Mouse (Mus musculus): ENCODE data around the gene Mylk4. TPM values are rescaled to one million over a fixed set of nuclear protein-coding genes. Genes with fewer than 3 reads are reported as not detected.

Gene Mylk4
- polyA plus RNA-seq, 1 experiment from 2014 or later: 22.8 TPM

- Histone ChIP-seq H3K4me3 (ENCODE audit: low read depth, low read length) (no peak overlapping the region), H3K9ac (ENCODE audit: low read depth, low read length) (no peak overlapping the region), H3K4me1 (ENCODE audit: control insufficient read depth, insufficient read depth, low read length) (no peaks in the 10 kb centered on the region), H3K27me3 (replicated peaks; ENCODE audit: control insufficient read depth, insufficient read depth, low read length) (no peaks in the 10 kb centered on the region), H3K36me3 (ENCODE audit: control insufficient read depth, insufficient read depth, low read length) (no peaks in the 10 kb centered on the region), H3K27ac (replicated peaks; ENCODE audit: low read depth, low read length) (no peak overlapping the region; the same call in 1 of the 2 replicates), H3K9me3 (ENCODE audit: control insufficient read depth, low read length) (no peaks in the 10 kb centered on the region), H3K4me2 (ENCODE audit: low read depth, low read length) (no peak overlapping the region)
- 69% methylated on average over 2 of the region's 2 CpGs for WGBS
- peak; percentile 28 for DNase-seq (ENCODE audit: low spot score)
- no peak for ATAC-seq (ENCODE audit: low read depth)
Measured at GRCm38 (mm10) chr13:32760795-32761194, 23.0 kb downstream of the Mylk4 start.

- ATAC-seq (ENCODE audit: low read depth): no peak
- Histone ChIP-seq H3K4me3 (ENCODE audit: low read depth, low read length) (no peak overlapping the region), H3K4me1 (ENCODE audit: control insufficient read depth, insufficient read depth, low read length) (no peaks in the 10 kb centered on the region), H3K9me3 (ENCODE audit: control insufficient read depth, low read length) (no peaks in the 10 kb centered on the region), H3K27ac (replicated peaks; ENCODE audit: low read depth, low read length) (no peak overlapping the region), H3K36me3 (ENCODE audit: control insufficient read depth, insufficient read depth, low read length) (no peaks in the 10 kb centered on the region), H3K9ac (ENCODE audit: low read depth, low read length) (no peak overlapping the region), H3K4me2 (ENCODE audit: low read depth, low read length) (no peak overlapping the region), H3K27me3 (replicated peaks; ENCODE audit: control insufficient read depth, insufficient read depth, low read length) (no peaks in the 10 kb centered on the region)
- WGBS: 24% methylated on average over 4 of the region's 4 CpGs
- peak; percentile 38 for DNase-seq (ENCODE audit: low spot score)
Measured at GRCm38 (mm10) chr13:32759036-32759435, 24.7 kb downstream of the Mylk4 start.

GRCm38 (mm10) chr13:32752066-32752657 lies 31.6 kb downstream of the Mylk4 start:
- no peak overlapping the region for H3K27ac ChIP-seq (replicated peaks; ENCODE audit: low read depth, low read length)
- WGBS: 21% methylated on average over 4 of the region's 4 CpGs
- no peak for ATAC-seq (ENCODE audit: low read depth)
- H3K27me3 ChIP-seq (replicated peaks; ENCODE audit: control insufficient read depth, insufficient read depth, low read length): no peaks in the 10 kb centered on the region
- H3K4me3 ChIP-seq (ENCODE audit: low read depth, low read length): no peak overlapping the region
- no peak overlapping the region for H3K4me2 ChIP-seq (ENCODE audit: low read depth, low read length)
- no peaks in the 10 kb centered on the region for H3K9me3 ChIP-seq (ENCODE audit: control insufficient read depth, low read length)
- H3K9ac ChIP-seq (ENCODE audit: low read depth, low read length): no peak overlapping the region
- no peaks in the 10 kb centered on the region for H3K36me3 ChIP-seq (ENCODE audit: control insufficient read depth, insufficient read depth, low read length)
- DNase-seq (ENCODE audit: low spot score): peak; percentile 54
- no peaks in the 10 kb centered on the region for H3K4me1 ChIP-seq (ENCODE audit: control insufficient read depth, insufficient read depth, low read length)

- Histone ChIP-seq H3K4me3 (ENCODE audit: low read depth, low read length) (no peak overlapping the region), H3K36me3 (ENCODE audit: control insufficient read depth, insufficient read depth, low read length) (no peaks in the 10 kb centered on the region), H3K27me3 (replicated peaks; ENCODE audit: control insufficient read depth, insufficient read depth, low read length) (no peaks in the 10 kb centered on the region), H3K4me2 (ENCODE audit: low read depth, low read length) (no peak overlapping the region), H3K9ac (ENCODE audit: low read depth, low read length) (no peak overlapping the region), H3K9me3 (ENCODE audit: control insufficient read depth, low read length) (no peaks in the 10 kb centered on the region), H3K27ac (replicated peaks; ENCODE audit: low read depth, low read length) (no peak overlapping the region), H3K4me1 (ENCODE audit: control insufficient read depth, insufficient read depth, low read length) (no peaks in the 10 kb centered on the region)
- DNase-seq (ENCODE audit: low spot score) (no peak), ATAC-seq (ENCODE audit: low read depth) (no peak)
- WGBS: 87% methylated on average over 1 of the region's 1 CpGs
Measured at GRCm38 (mm10) chr13:32750507-32750906, 33.2 kb downstream of the Mylk4 start.

GRCm38 (mm10) chr13:32748421-32748820 lies 35.3 kb downstream of the Mylk4 start:
- H3K9ac ChIP-seq (ENCODE audit: low read depth, low read length): no peak overlapping the region
- H3K27me3 ChIP-seq (replicated peaks; ENCODE audit: control insufficient read depth, insufficient read depth, low read length): no peaks in the 10 kb centered on the region
- no peak overlapping the region for H3K27ac ChIP-seq (replicated peaks; ENCODE audit: low read depth, low read length)
- H3K36me3 ChIP-seq (ENCODE audit: control insufficient read depth, insufficient read depth, low read length): no peaks in the 10 kb centered on the region
- DNase-seq (ENCODE audit: low spot score) (no peak), ATAC-seq (ENCODE audit: low read depth) (no peak)
- H3K9me3 ChIP-seq (ENCODE audit: control insufficient read depth, low read length): no peaks in the 10 kb centered on the region
- no peak overlapping the region for H3K4me2 ChIP-seq (ENCODE audit: low read depth, low read length)
- no peaks in the 10 kb centered on the region for H3K4me1 ChIP-seq (ENCODE audit: control insufficient read depth, insufficient read depth, low read length)
- WGBS: 53% methylated on average over 2 of the region's 2 CpGs
- no peak overlapping the region for H3K4me3 ChIP-seq (ENCODE audit: low read depth, low read length)

GRCm38 (mm10) chr13:32741161-32741560 lies 42.6 kb downstream of the Mylk4 start:
- no peak overlapping the region for H3K4me3 ChIP-seq (ENCODE audit: low read depth, low read length)
- no peaks in the 10 kb centered on the region for H3K9me3 ChIP-seq (ENCODE audit: control insufficient read depth, low read length)
- no peaks in the 10 kb centered on the region for H3K4me1 ChIP-seq (ENCODE audit: control insufficient read depth, insufficient read depth, low read length)
- WGBS: 62% methylated on average over 7 of the region's 7 CpGs
- no peak overlapping the region for H3K27ac ChIP-seq (replicated peaks; ENCODE audit: low read depth, low read length)
- no peak overlapping the region for H3K9ac ChIP-seq (ENCODE audit: low read depth, low read length)
- no peaks in the 10 kb centered on the region for H3K36me3 ChIP-seq (ENCODE audit: control insufficient read depth, insufficient read depth, low read length)
- H3K4me2 ChIP-seq (ENCODE audit: low read depth, low read length): no peak overlapping the region
- DNase-seq (ENCODE audit: low spot score): no peak
- H3K27me3 ChIP-seq (replicated peaks; ENCODE audit: control insufficient read depth, insufficient read depth, low read length): no peaks in the 10 kb centered on the region; the same call in 1 of the 2 replicates
- ATAC-seq (ENCODE audit: low read depth): no peak

GRCm38 (mm10) chr13:32731283-32731682 lies 52.5 kb downstream of the Mylk4 start:
- no peaks in the 10 kb centered on the region; the same call in 1 of the 2 replicates for H3K27me3 ChIP-seq (replicated peaks; ENCODE audit: control insufficient read depth, insufficient read depth, low read length)
- no peak for ATAC-seq (ENCODE audit: low read depth)

GRCm38 (mm10) chr13:32724606-32725005 lies 59.1 kb downstream of the Mylk4 start:
- DNase-seq (ENCODE audit: low spot score): no peak
- Histone ChIP-seq H3K9ac (ENCODE audit: low read depth, low read length) (no peak overlapping the region), H3K27ac (replicated peaks; ENCODE audit: low read depth, low read length) (no peak overlapping the region), H3K9me3 (ENCODE audit: control insufficient read depth, low read length) (no peaks in the 10 kb centered on the region), H3K27me3 (replicated peaks; ENCODE audit: control insufficient read depth, insufficient read depth, low read length) (no peaks in the 10 kb centered on the region), H3K36me3 (ENCODE audit: control insufficient read depth, insufficient read depth, low read length) (no peaks in the 10 kb centered on the region), H3K4me2 (ENCODE audit: low read depth, low read length) (no peak overlapping the region), H3K4me1 (ENCODE audit: control insufficient read depth, insufficient read depth, low read length) (no peaks in the 10 kb centered on the region), H3K4me3 (ENCODE audit: low read depth, low read length) (no peak overlapping the region)
- 90% methylated on average over 5 of the region's 5 CpGs for WGBS
- ATAC-seq (ENCODE audit: low read depth): no peak

More at GRCm38 (mm10) chr13:32731283-32731682, 52.5 kb downstream of the Mylk4 start:
- Histone ChIP-seq H3K27ac (replicated peaks; ENCODE audit: low read depth, low read length) (no peak overlapping the region), H3K4me2 (ENCODE audit: low read depth, low read length) (no peak overlapping the region), H3K4me3 (ENCODE audit: low read depth, low read length) (no peak overlapping the region), H3K9me3 (ENCODE audit: control insufficient read depth, low read length) (no peaks in the 10 kb centered on the region), H3K4me1 (ENCODE audit: control insufficient read depth, insufficient read depth, low read length) (no peaks in the 10 kb centered on the region), H3K36me3 (ENCODE audit: control insufficient read depth, insufficient read depth, low read length) (no peaks in the 10 kb centered on the region), H3K9ac (ENCODE audit: low read depth, low read length) (no peak overlapping the region)
- DNase-seq (ENCODE audit: low spot score): peak; percentile 16

- Histone ChIP-seq H3K4me3 (ENCODE audit: low read depth, low read length) (no peak overlapping the region), H3K4me2 (ENCODE audit: low read depth, low read length) (no peak overlapping the region), H3K36me3 (ENCODE audit: control insufficient read depth, insufficient read depth, low read length) (no peaks in the 10 kb centered on the region), H3K4me1 (ENCODE audit: control insufficient read depth, insufficient read depth, low read length) (no peaks in the 10 kb centered on the region), H3K9me3 (ENCODE audit: control insufficient read depth, low read length) (no peaks in the 10 kb centered on the region), H3K9ac (ENCODE audit: low read depth, low read length) (no peak overlapping the region), H3K27me3 (replicated peaks; ENCODE audit: control insufficient read depth, insufficient read depth, low read length) (no peaks in the 10 kb centered on the region), H3K27ac (replicated peaks; ENCODE audit: low read depth, low read length) (no peak overlapping the region)
- no peak for ATAC-seq (ENCODE audit: low read depth)
- 90% methylated on average over 4 of the region's 4 CpGs for WGBS
- no peak for DNase-seq (ENCODE audit: low spot score)
Measured at GRCm38 (mm10) chr13:32721717-32722116, 62.0 kb downstream of the Mylk4 start.

Measured in embryonic facial prominence, embryonic 14.5 days (tissue).